Mouse (Mus musculus): ENCODE measurements around the gene Aars. TPM values are rescaled to one million over a fixed set of nuclear protein-coding genes. Genes with fewer than 3 reads are reported as not detected.

Gene Aars
- total RNA-seq, 1 experiment from 2014 or later = 83.5 TPM

GRCm38 (mm10) chr8:111093865-111094718 is 61.1 kb downstream of the Aars start, which contains the start of gene Pdpr:
Pdpr (plus strand) TSS chr8:111094630.
- DNase-seq = peak; percentile 97

- DNase-seq = peak; percentile 44
These were observed 61.9 kb downstream of the Aars start for GRCm38 (mm10) chr8:111094719-111095302.

Small RNAs within 50 kb of the gene (microRNA-seq; reads per million reads assigned to microRNA genes)
- gene Gm24103 (0 reads per million in 2 experiments), gene Mir3473d (0 to 0.38 reads per million in 2 experiments)

Other genes with a start within 250 kb of the Aars start
- 7.5 and 9.5 TPM in 2 replicates for gene Il34, start 227.2 kb upstream of the Aars start, total RNA-seq (2021)
- 74.1 and 87.0 TPM in 2 replicates for gene Cog4, start 186.5 kb upstream of the Aars start, total RNA-seq (2021)
- 68.2 and 79.1 TPM in 2 replicates for gene Sf3b3, start 186.4 kb upstream of the Aars start, total RNA-seq (2021)
- 7.6 and 10.4 TPM in 2 replicates for gene Fuk, start 130.7 kb upstream of the Aars start, total RNA-seq (2021)
- gene St3gal2, start 113.2 kb upstream of the Aars start, total RNA-seq (2021) = 18.5 and 21.6 TPM in 2 replicates
- 47.4 and 54.0 TPM in 2 replicates for gene Ddx19a, start 35.3 kb upstream of the Aars start, total RNA-seq (2021)
- gene Ddx19b, start 1.4 kb upstream of the Aars start, total RNA-seq (2021) = 12.1 and 12.6 TPM in 2 replicates
- gene Exosc6, start 23.2 kb downstream of the Aars start, total RNA-seq (2021) = not detected in 2 replicates
- gene Clec18a, start 59.3 kb downstream of the Aars start, total RNA-seq (2021) = 0.19 TPM in 1 of 2 replicates, not detected in the other
- 41.4 and 47.2 TPM in 2 replicates for gene Pdpr, start 61.5 kb downstream of the Aars start, total RNA-seq (2021)
- gene Glg1, start 226.1 kb downstream of the Aars start, total RNA-seq (2021) = 95.5 and 98.6 TPM in 2 replicates

All from adrenal gland, postnatal 14 days (tissue).